Mouse (Mus musculus) spleen, adult 2 months (tissue): ENCODE measurements around the gene Glrx5.

Source experiments
- CTCF ChIP-seq: fragments of 200-500 bp; IDR thresholded peaks from 2 replicates; pipeline ENCODE4 v1.5.1; 2011; ENCODE audit warnings: mild to moderate bottlenecking, inconsistent platforms; ENCODE audit not compliant: insufficient read depth, insufficient read length, insufficient replicate concordance; ENCODE audit errors: extremely low read depth
- POLR2A ChIP-seq: fragments of 200-500 bp; IDR thresholded peaks from 2 replicates; pipeline ENCODE4 v1.6.1; 2011; ENCODE audit warnings: low read depth, low read length, inconsistent platforms

DNA sequence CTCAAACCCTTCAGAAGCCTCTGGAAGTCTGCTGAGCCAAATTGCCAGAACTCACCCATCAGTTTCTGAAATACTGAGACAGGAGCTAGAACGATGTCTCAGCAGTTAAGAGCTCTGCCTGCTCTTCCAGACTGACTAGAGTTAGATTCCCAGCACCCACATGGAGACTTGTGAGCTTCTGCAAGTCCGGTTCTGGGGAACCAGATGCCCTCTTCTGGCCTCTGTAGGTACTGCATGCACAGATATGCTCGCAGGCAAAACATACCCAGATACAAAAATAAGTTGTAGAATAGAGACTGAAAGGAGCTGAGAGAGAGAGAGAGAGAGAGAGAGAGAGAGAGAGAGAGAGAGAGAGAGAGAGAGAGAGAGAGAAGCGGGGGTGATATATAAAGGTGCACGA, 47.4 kb upstream of the Glrx5 start:
- TF ChIP-seq POLR2A: no peak
- TF ChIP-seq CTCF: no peak
